Mouse (Mus musculus) kidney, adult 18-20 months (tissue): ENCODE results near the gene Gm3336.

Source experiments
- DNase-seq: peaks from one replicate; pipeline ENCODE4 v3.0.0; 2021

Gene Gm3336

GRCm38 (mm10) chr8:70718297-70718696, at the start of gene Gm3336:
Gm3336 (plus strand) TSS chr8:70718543.
- peak; percentile 78 for DNase-seq

- DNase-seq, result peak; percentile 50
These were observed 46.6 kb upstream of the Gm3336 start for GRCm38 (mm10) chr8:70671615-70672324.

- DNase-seq, result no peak
These were observed 45.8 kb upstream of the Gm3336 start for GRCm38 (mm10) chr8:70672325-70673078.

- peak; percentile 99 for DNase-seq
These were observed 45.1 kb upstream of the Gm3336 start, which contains the start of gene Lsm4 for GRCm38 (mm10) chr8:70673079-70673856. Lsm4 (plus strand) TSS chr8:70673248.

- DNase-seq, result no peak
These were observed 44.2 kb upstream of the Gm3336 start for GRCm38 (mm10) chr8:70674109-70674508.

GRCm38 (mm10) chr8:70674716-70675115, 43.6 kb upstream of the Gm3336 start:
- no peak for DNase-seq

GRCm38 (mm10) chr8:70675336-70675735, 43.0 kb upstream of the Gm3336 start:
- no peak for DNase-seq

GRCm38 (mm10) chr8:70677451-70678080, 40.8 kb upstream of the Gm3336 start:
- peak; percentile 54 for DNase-seq

- no peak for DNase-seq
These were observed 39.7 kb upstream of the Gm3336 start for GRCm38 (mm10) chr8:70678679-70679078.

GRCm38 (mm10) chr8:70679404-70679803, 38.9 kb upstream of the Gm3336 start:
- no peak for DNase-seq

- peak; percentile 80 for DNase-seq
These were observed 38.3 kb upstream of the Gm3336 start for GRCm38 (mm10) chr8:70680039-70680438.

GRCm38 (mm10) chr8:70681410-70681809, 36.9 kb upstream of the Gm3336 start:
- no peak for DNase-seq

- DNase-seq, result no peak
These were observed 36.1 kb upstream of the Gm3336 start for GRCm38 (mm10) chr8:70682193-70682592.

GRCm38 (mm10) chr8:70682692-70683091, 35.7 kb upstream of the Gm3336 start:
- DNase-seq, result no peak

GRCm38 (mm10) chr8:70684291-70684690, 34.1 kb upstream of the Gm3336 start:
- DNase-seq, result no peak

- peak; percentile 83 for DNase-seq
These were observed 30.8 kb upstream of the Gm3336 start for GRCm38 (mm10) chr8:70687576-70687975.

- no peak for DNase-seq
These were observed 30.2 kb upstream of the Gm3336 start for GRCm38 (mm10) chr8:70688136-70688535.

GRCm38 (mm10) chr8:70689892-70690390, 28.4 kb upstream of the Gm3336 start:
- DNase-seq, result peak; percentile 34

- no peak for DNase-seq
These were observed 27.1 kb upstream of the Gm3336 start for GRCm38 (mm10) chr8:70691230-70691629.

GRCm38 (mm10) chr8:70691727-70692231, 26.6 kb upstream of the Gm3336 start:
- peak; percentile 56 for DNase-seq

GRCm38 (mm10) chr8:70693636-70694035, 24.7 kb upstream of the Gm3336 start:
- no peak for DNase-seq

- peak; percentile 67 for DNase-seq
These were observed 22.9 kb upstream of the Gm3336 start for GRCm38 (mm10) chr8:70695318-70696018.
